In genomic region chr3:83762361-83762760, GRCm38 (mm10) we compare ENCODE assay signal across 22 mouse cellular contexts. TPM values are rescaled to one million over a fixed set of nuclear protein-coding genes. Genes with fewer than 3 reads are reported as not detected.
A peak's percentile ranks its signal among the peaks of the same experiment; 100 is the strongest.
DNase-seq lines count a peak whose midpoint lies in the region; ATAC-seq and TF ChIP-seq lines count a peak whose summit lies in the region.
"Had no signal": no experiment of that assay in that cellular context is flagged by ENCODE, and none has a peak within 500 bp of the region (broad histone marks: within the 10 kb centered on the region; RNA-seq: fewer than 3 reads in every experiment).

No protein-coding gene starts in this region.

- ATAC-seq in hindbrain, embryonic 14.5 days (ENCODE audit: low FRiP score), result no peak
- ATAC-seq in lung, embryonic 14.5 days (ENCODE audit: insufficient read depth), result no peak
- ATAC-seq: forebrain, embryonic 13.5 days had no signal

- TF ChIP-seq EP300 in ES-Bruce4 (IDR thresholded peaks at IDR 0.05; ENCODE audit: insufficient read depth, low read depth, low read length), result no peak

- H3K27me3 ChIP-seq in hindbrain, embryonic 10.5 days (ENCODE audit: insufficient read depth, poor library complexity, severe bottlenecking), result peaks cover 43% of the 10 kb centered on the region
- H3K27me3 ChIP-seq in hindbrain, embryonic 14.5 days (ENCODE audit: control insufficient read depth, insufficient read depth, low read length), result no peaks in the 10 kb centered on the region; the same call in 1 of the 2 replicates
- H3K27me3 ChIP-seq in lung, embryonic 14.5 days (ENCODE audit: insufficient read depth, low read length), result peaks cover 16% of the 10 kb centered on the region
- no peaks in the 10 kb centered on the region for H3K27me3 ChIP-seq in ES-Bruce4 (ENCODE audit: control insufficient read depth, insufficient read depth, low read length, poor library complexity, severe bottlenecking)
- H3K27me3 ChIP-seq: embryonic facial prominence, embryonic 12.5 days had no signal

- H3K9ac ChIP-seq in hindbrain, embryonic 14.5 days, result no peak overlapping the region
- H3K9ac ChIP-seq in lung, embryonic 14.5 days, result no peak overlapping the region
- H3K9ac ChIP-seq in ES-Bruce4 (ENCODE audit: low read depth, poor library complexity, severe bottlenecking), result no peak overlapping the region
- H3K9ac ChIP-seq: embryonic facial prominence, embryonic 12.5 days; forebrain, embryonic 13.5 days; liver, embryonic 15.5 days; neural tube, embryonic 15.5 days had no signal

- no peaks in the 10 kb centered on the region for H3K36me3 ChIP-seq in hindbrain, embryonic 10.5 days
- no peaks in the 10 kb centered on the region for H3K36me3 ChIP-seq in hindbrain, embryonic 14.5 days (replicated peaks; ENCODE audit: control insufficient read depth, insufficient read depth)
- no peaks in the 10 kb centered on the region for H3K36me3 ChIP-seq in lung, embryonic 14.5 days (ENCODE audit: insufficient read depth)
- no peaks in the 10 kb centered on the region for H3K36me3 ChIP-seq in ES-Bruce4 (ENCODE audit: control insufficient read depth, insufficient read depth, low read length, poor library complexity, severe bottlenecking)
- H3K36me3 ChIP-seq: embryonic facial prominence, embryonic 12.5 days; liver, embryonic 15.5 days; neural tube, embryonic 15.5 days had no signal

- H3K27ac ChIP-seq in hindbrain, embryonic 10.5 days, result 0 out of 2 replicates have a peak overlapping the region, but pooled peaks have one; percentile 16
- no peak overlapping the region for H3K27ac ChIP-seq in hindbrain, embryonic 14.5 days
- H3K27ac ChIP-seq in lung, embryonic 14.5 days (ENCODE audit: low read depth), result no peak overlapping the region
- no peak overlapping the region for H3K27ac ChIP-seq in ES-Bruce4 (ENCODE audit: insufficient read depth, low read length)
- H3K27ac ChIP-seq: embryonic facial prominence, embryonic 12.5 days; forebrain, embryonic 13.5 days; liver, embryonic 15.5 days; neural tube, embryonic 15.5 days had no signal

- no peaks in the 10 kb centered on the region for H3K9me3 ChIP-seq in hindbrain, embryonic 10.5 days
- H3K9me3 ChIP-seq in hindbrain, embryonic 14.5 days (ENCODE audit: control insufficient read depth, low read length), result no peaks in the 10 kb centered on the region
- no peaks in the 10 kb centered on the region for H3K9me3 ChIP-seq in lung, embryonic 14.5 days (ENCODE audit: low read depth, low read length)
- H3K9me3 ChIP-seq in ES-Bruce4 (replicated peaks; ENCODE audit: control insufficient read depth, insufficient read depth, low read length, poor library complexity, severe bottlenecking), result no peaks in the 10 kb centered on the region
- H3K9me3 ChIP-seq: embryonic facial prominence, embryonic 12.5 days; forebrain, embryonic 13.5 days; liver, embryonic 15.5 days; neural tube, embryonic 15.5 days had no signal

- no peak overlapping the region for H3K4me2 ChIP-seq in hindbrain, embryonic 14.5 days (replicated peaks)
- no peak overlapping the region for H3K4me2 ChIP-seq in lung, embryonic 14.5 days
- H3K4me2 ChIP-seq: embryonic facial prominence, embryonic 12.5 days; forebrain, embryonic 13.5 days; heart, embryonic 11.5 days; liver, embryonic 15.5 days; neural tube, embryonic 15.5 days had no signal

- DNase-seq in adrenal gland, postnatal 10 days, result peak; percentile 25
- no peak for DNase-seq in adrenal gland, adult 18-20 months (ENCODE audit: low spot score in 2 of 2)
- no peak for DNase-seq in hindbrain, embryonic 10.5 days (ENCODE audit: low spot score)
- DNase-seq in hindbrain, embryonic 14.5 days (ENCODE audit: low spot score), result no peak
- no peak for DNase-seq in lung, embryonic 14.5 days
- no peak for DNase-seq in lung, adult 2 months
- no peak for DNase-seq in layer of hippocampus, postnatal 36 days
- DNase-seq: cerebellum, adult 9-10 months; heart, postnatal 10 days; kidney, adult 2 months; kidney, postnatal 25 days; midbrain, embryonic 14.5 days; thymus, postnatal 36 days had no signal

- WGBS in hindbrain, embryonic 10.5 days, result 69% methylated on average over 10 of the region's 10 CpGs
- 66% methylated on average over 10 of the region's 10 CpGs for WGBS in hindbrain, embryonic 14.5 days
- WGBS in lung, embryonic 14.5 days, result 69% methylated on average over 10 of the region's 10 CpGs
- 68% methylated on average over 10 of the region's 10 CpGs for WGBS in lung, adult 2 months

- peaks cover 46% of the 10 kb centered on the region for H3K4me1 ChIP-seq in hindbrain, embryonic 10.5 days (replicated peaks)
- peaks cover 20% of the 10 kb centered on the region for H3K4me1 ChIP-seq in hindbrain, embryonic 14.5 days (replicated peaks; ENCODE audit: control insufficient read depth, insufficient read depth, low read length)
- peaks cover 5% of the 10 kb centered on the region for H3K4me1 ChIP-seq in lung, embryonic 14.5 days (ENCODE audit: insufficient read depth)
- H3K4me1 ChIP-seq in lung, adult 2 months (ENCODE audit: control insufficient read depth, insufficient read depth, low read length), result 0 out of 2 replicates have a peak, but pooled peaks cover 2% of the 10 kb centered on the region
- H3K4me1 ChIP-seq in ES-Bruce4 (ENCODE audit: control insufficient read depth, insufficient read depth, low read length), result no peaks in the 10 kb centered on the region

- H3K4me3 ChIP-seq in hindbrain, embryonic 10.5 days, result no peak overlapping the region
- no peak overlapping the region for H3K4me3 ChIP-seq in hindbrain, embryonic 14.5 days (replicated peaks; ENCODE audit: low read length)
- H3K4me3 ChIP-seq in lung, embryonic 14.5 days (ENCODE audit: low read depth, low read length), result no peak overlapping the region
- H3K4me3 ChIP-seq in lung, adult 2 months (replicated peaks; ENCODE audit: extremely low read depth, low read depth, low read length), result no peak overlapping the region
- no peak overlapping the region for H3K4me3 ChIP-seq in ES-Bruce4 (ENCODE audit: low read depth, low read length)
- H3K4me3 ChIP-seq: embryonic facial prominence, embryonic 12.5 days; erythroblast, embryonic 14.5 days; forebrain, embryonic 13.5 days; liver, embryonic 15.5 days; megakaryocyte, embryonic 14.5 days; neural tube, embryonic 15.5 days had no signal

- peak; percentile 24; the same call in 1 of the 2 replicates for TF ChIP-seq CTCF in lung, embryonic 14.5 days (IDR thresholded peaks at IDR 0.05; ENCODE audit: low read depth)
- no peak for TF ChIP-seq CTCF in lung, adult 2 months (IDR thresholded peaks at IDR 0.05; ENCODE audit: insufficient read depth, low read length)
- peak; percentile 45 for TF ChIP-seq CTCF in ES-Bruce4 (IDR thresholded peaks at IDR 0.05; ENCODE audit: low read depth, low read length)

- TF ChIP-seq POLR2A in lung, adult 2 months (IDR thresholded peaks at IDR 0.05; ENCODE audit: borderline replicate concordance, extremely low read depth, low read depth, low read length), result no peak
- no peak for TF ChIP-seq POLR2A in ES-Bruce4 (IDR thresholded peaks at IDR 0.05; ENCODE audit: insufficient read depth, low read length)

RNA-seq across cellular contexts. Expression of gene Sfrp2, which starts 3.8 kb away (rescaled TPM):
- total RNA-seq in adrenal gland, postnatal 10 days (2021), result 10 to 100 TPM; 11.2 to 19.2 TPM
- 1 to 10 TPM; 2.6 to 6.5 TPM for total RNA-seq in adrenal gland, adult 18-20 months (2021)
- polyA plus RNA-seq in hindbrain, embryonic 10.5 days (2016; fragmentation: Nextera tagmentation; extraction: Ambion mirVana), result 166 and 251 TPM in 2 replicates
- 54.8 and 76.0 TPM in 2 replicates for polyA plus RNA-seq in hindbrain, embryonic 14.5 days (2014; fragmentation: Nextera tagmentation; extraction: Ambion mirVana)
- 87.3 and 92.3 TPM in 2 replicates for polyA plus RNA-seq in lung, embryonic 14.5 days (2014; fragmentation: Nextera tagmentation; extraction: Ambion mirVana)
- polyA plus RNA-seq in lung, adult 2 months (2012; rRNA removed), result 33.1 and 48.9 TPM in 2 replicates
- 8.5 and 12.2 TPM in 2 replicates for polyA plus RNA-seq in ES-Bruce4 (2011; ENCODE audit: insufficient read depth, insufficient read length, low read depth, missing spikeins)
- total RNA-seq in layer of hippocampus, postnatal 36 days (2021), result 1 to 10 TPM; 1.5 TPM
- total RNA-seq: MEL had no signal
- polyA plus RNA-seq: erythroblast, embryonic 14.5 days had no signal
